Mouse (Mus musculus) ovary, postnatal 10 days (tissue): ENCODE results near the gene Cmtm7.

Experiments used
- DNase-seq: peaks from one replicate; pipeline ENCODE4 v3.0.0; 2022; ENCODE audit warnings: low spot score

The Cmtm7 gene

GRCm38 (mm10) chr9:114716677-114717331 lies 64.9 kb downstream of the Cmtm7 start:
- DNase-seq: no peak

DNA sequence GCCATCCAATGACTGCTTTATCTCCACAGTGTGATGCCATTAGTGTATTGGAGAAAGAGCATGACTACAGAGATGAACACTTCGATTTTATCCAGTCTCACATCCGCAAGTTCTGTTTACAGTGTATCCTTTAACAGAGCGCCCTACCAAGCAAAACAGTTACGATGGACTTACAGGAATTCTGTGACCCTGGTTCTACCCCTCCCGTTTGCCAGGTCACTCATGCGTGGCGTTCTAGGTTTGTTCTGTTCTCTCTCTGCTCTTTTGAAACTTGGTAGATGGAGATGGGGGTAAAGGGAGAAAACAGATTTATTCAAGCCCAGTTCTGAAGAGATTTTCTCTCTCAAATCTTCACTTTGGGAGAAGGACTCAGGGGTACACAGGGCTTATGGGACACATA lies 68.2 kb downstream of the Cmtm7 start:
- DNase-seq: no peak

GRCm38 (mm10) chr9:114710345-114710744 lies 71.3 kb downstream of the Cmtm7 start:
- no peak for DNase-seq

- no peak for DNase-seq
Observed at GRCm38 (mm10) chr9:114707805-114708204, 73.9 kb downstream of the Cmtm7 start.
